Mouse (Mus musculus) cerebellum, adult 2 months (tissue): ENCODE results near the gene Il10rb. TPM values are rescaled to one million over a fixed set of nuclear protein-coding genes. Genes with fewer than 3 reads are reported as not detected.

Source experiments
- DNase-seq, 2 experiments: peaks; one replicate each; pipeline ENCODE4 v3.0.0; 2021
- H3K27ac ChIP-seq: fragments of 200-500 bp; 2 replicates; pipeline ENCODE4 v1.5.1; 2012; ENCODE audit warnings: low read length, control low read depth, inconsistent platforms; ENCODE audit not compliant: insufficient read depth
- H3K27me3 ChIP-seq: fragments of 200-500 bp; 2 replicates; pipeline ENCODE4 v1.6.1; 2012; ENCODE audit warnings: inconsistent platforms, mild to moderate bottlenecking, low read length, moderate library complexity; ENCODE audit not compliant: control insufficient read depth, insufficient read depth
- H3K4me1 ChIP-seq: fragments of 200-500 bp; 2 replicates; pipeline ENCODE4 v1.6.1; 2011; ENCODE audit warnings: low read length; ENCODE audit not compliant: control insufficient read depth, insufficient read depth
- H3K4me3 ChIP-seq: fragments of 200-500 bp; replicated peaks from 2 replicates; pipeline ENCODE3; 2011; ENCODE audit warnings: mild to moderate bottlenecking, low read depth, low read length, control low read depth; ENCODE audit not compliant: insufficient read depth
- CTCF ChIP-seq: fragments of 200-500 bp; IDR thresholded peaks from 2 replicates; pipeline ENCODE4 v1.5.1; 2011; ENCODE audit warnings: low read depth, mild to moderate bottlenecking, control low read depth, low read length, moderate library complexity, borderline replicate concordance; ENCODE audit not compliant: insufficient read depth
- POLR2A ChIP-seq: fragments of 200-500 bp; IDR thresholded peaks from 2 replicates; pipeline ENCODE4 v1.6.1; 2011; ENCODE audit warnings: low read length, control low read depth, borderline replicate concordance; ENCODE audit not compliant: insufficient read depth
- WGBS: fragments of 180-500 bp; shearing (Covaris S2); methylation state at CpG from one replicate; pipeline ENCODE4 v1.1.7; 2018; 5-methylcytosine and 5-hydroxymethylcytosine counted together
- polyA plus RNA-seq: library from polyadenylated mRNA; depleted of rRNA; stranded (reverse); fragments of >200 nt; gene quantifications from 2 replicates; pipeline ENCODE4 v1.2.3, GENCODE M21; 2012

The Il10rb gene
- polyA plus RNA-seq, 1 experiment: 10.4 TPM

GRCm38 (mm10) chr16:91378431-91378986, 27.5 kb upstream of the Il10rb start:
- H3K4me1 ChIP-seq: no peaks in the 10 kb centered on the region
- H3K27ac ChIP-seq: no peak overlapping the region
- DNase-seq: no peak
- H3K27me3 ChIP-seq: no peaks in the 10 kb centered on the region
- no peak overlapping the region for H3K4me3 ChIP-seq
- 70% methylated on average over 17 of the region's 17 CpGs for WGBS
- no peak for TF ChIP-seq CTCF
- no peak for TF ChIP-seq POLR2A

DNA sequence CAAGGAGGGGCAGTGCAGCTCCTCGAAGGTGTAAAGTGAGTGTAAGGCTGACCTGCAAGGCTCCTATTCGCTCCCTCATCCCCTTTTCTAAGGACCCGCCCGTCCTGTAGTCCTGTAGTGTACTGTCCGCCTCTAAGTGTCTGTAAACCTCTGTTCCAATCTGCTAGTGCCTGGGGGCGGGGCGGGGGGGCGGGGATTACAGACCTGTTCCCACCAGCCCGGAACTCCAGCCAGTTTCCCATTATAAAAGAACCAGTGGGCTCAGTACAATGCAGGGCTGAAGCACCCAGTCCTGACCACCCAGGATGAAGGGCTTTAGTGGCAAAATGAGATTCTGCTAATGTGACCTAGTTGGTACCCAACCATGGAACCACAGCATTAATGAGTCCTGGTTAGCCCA, 27.0 kb upstream of the Il10rb start:
- Histone ChIP-seq H3K4me3 (no peak overlapping the region), H3K27ac (no peak overlapping the region), H3K27me3 (no peaks in the 10 kb centered on the region), H3K4me1 (no peaks in the 10 kb centered on the region)
- no peak for TF ChIP-seq CTCF
- TF ChIP-seq POLR2A: no peak
- no peak for DNase-seq
- WGBS: 47% methylated on average over 9 of the region's 9 CpGs

- no peak overlapping the region for H3K27ac ChIP-seq
- H3K4me3 ChIP-seq: no peak overlapping the region
- H3K27me3 ChIP-seq: no peaks in the 10 kb centered on the region
- TF ChIP-seq CTCF: no peak
- TF ChIP-seq POLR2A: no peak
- no peaks in the 10 kb centered on the region for H3K4me1 ChIP-seq
- DNase-seq: no peak
- 50% methylated on average over 3 of the region's 3 CpGs for WGBS
These were observed 26.6 kb upstream of the Il10rb start for GRCm38 (mm10) chr16:91379412-91379811.

DNA sequence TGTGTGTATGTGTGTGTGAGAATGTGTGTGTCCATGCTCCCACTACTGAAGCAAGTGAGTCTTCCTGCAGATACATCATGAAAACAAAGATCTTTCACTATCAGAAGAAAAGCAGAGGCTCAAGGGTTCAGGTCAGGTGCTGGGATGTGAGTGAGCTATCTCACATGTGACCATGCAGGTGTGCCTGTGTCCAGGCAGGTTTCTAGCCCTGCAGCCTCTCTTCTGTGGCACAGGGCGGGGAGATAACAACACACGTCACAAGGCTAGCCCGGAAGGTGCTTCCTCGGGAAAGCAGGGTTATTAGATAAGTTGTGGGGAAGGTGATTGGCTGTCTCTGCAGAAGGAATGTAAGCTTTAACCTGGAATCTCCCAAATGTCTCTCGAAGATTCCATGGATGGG, 25.8 kb upstream of the Il10rb start:
- H3K4me1 ChIP-seq: no peaks in the 10 kb centered on the region
- no peak for TF ChIP-seq POLR2A
- no peak for TF ChIP-seq CTCF
- H3K27ac ChIP-seq: no peak overlapping the region
- H3K4me3 ChIP-seq: no peak overlapping the region
- 94% methylated on average over 5 of the region's 5 CpGs for WGBS
- no peak for DNase-seq
- H3K27me3 ChIP-seq: no peaks in the 10 kb centered on the region

GRCm38 (mm10) chr16:91381606-91382005, 24.4 kb upstream of the Il10rb start:
- Histone ChIP-seq H3K4me1 (no peaks in the 10 kb centered on the region), H3K4me3 (no peak overlapping the region), H3K27ac (no peak overlapping the region), H3K27me3 (no peaks in the 10 kb centered on the region)
- DNase-seq: no peak
- WGBS: 79% methylated on average over 4 of the region's 4 CpGs
- TF ChIP-seq POLR2A: no peak
- TF ChIP-seq CTCF: no peak

- 90% methylated on average over 9 of the region's 9 CpGs for WGBS
- no peak for DNase-seq
- Histone ChIP-seq H3K27me3 (no peaks in the 10 kb centered on the region), H3K4me3 (no peak overlapping the region), H3K27ac (no peak overlapping the region), H3K4me1 (no peaks in the 10 kb centered on the region)
- TF ChIP-seq CTCF: no peak
- no peak for TF ChIP-seq POLR2A
These were observed 23.6 kb upstream of the Il10rb start for GRCm38 (mm10) chr16:91382261-91382790.

DNA sequence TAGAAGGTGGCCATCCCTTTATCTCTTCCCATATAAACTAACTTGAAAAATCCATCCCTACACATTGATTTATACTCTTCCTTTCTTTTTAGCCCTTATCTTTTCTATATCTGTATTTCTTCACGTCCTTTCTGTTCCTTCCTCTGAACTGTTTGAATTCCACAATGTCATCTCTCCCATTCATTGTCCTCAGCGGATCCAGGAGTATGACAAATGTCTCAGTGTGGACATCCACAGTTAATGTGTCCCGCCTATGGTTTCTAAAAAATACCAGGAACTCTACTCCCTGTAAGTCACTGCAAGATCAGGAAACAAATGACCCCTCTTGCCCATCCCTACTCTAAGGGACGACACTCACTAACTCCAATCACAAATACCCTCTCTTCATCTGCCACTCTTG, 21.7 kb upstream of the Il10rb start:
- TF ChIP-seq POLR2A: no peak
- TF ChIP-seq CTCF: no peak
- Histone ChIP-seq H3K4me1 (no peaks in the 10 kb centered on the region), H3K4me3 (no peak overlapping the region), H3K27ac (no peak overlapping the region), H3K27me3 (no peaks in the 10 kb centered on the region)
- 88% methylated on average over 4 of the region's 4 CpGs for WGBS
- no peak for DNase-seq

- DNase-seq: no peak
- Histone ChIP-seq H3K4me3 (no peak overlapping the region), H3K4me1 (no peaks in the 10 kb centered on the region), H3K27me3 (no peaks in the 10 kb centered on the region), H3K27ac (no peak overlapping the region)
- WGBS: 60% methylated on average over 10 of the region's 10 CpGs
- TF ChIP-seq POLR2A: no peak
These were observed 20.3 kb upstream of the Il10rb start for GRCm38 (mm10) chr16:91385621-91386020.
